Mouse (Mus musculus) heart, embryonic 16.5 days (tissue): Measurements from ENCODE around the gene Ubap1. TPM values are rescaled to one million over a fixed set of nuclear protein-coding genes. Genes with fewer than 3 reads are reported as not detected.

ENCODE experiments used
- ATAC-seq: fragments of 200-750 bp; cut with Nextera tagmentation; replicated peaks from 2 replicates; pipeline ENCODE4 v1.8.0; 2017; ENCODE audit warnings: moderate number of reproducible peaks; ENCODE audit not compliant: insufficient read depth, low FRiP score; ENCODE audit errors: extremely low read depth
- H3K27ac ChIP-seq: fragments of 300-500 bp; sonication (generic); 2 replicates; pipeline ENCODE4 v1.5.1; 2014; ENCODE audit warnings: mild to moderate bottlenecking, low read length, control low read depth, moderate library complexity
- H3K27me3 ChIP-seq: fragments of 300-500 bp; sonication (generic); 2 replicates; pipeline ENCODE4 v1.6.1; 2014; ENCODE audit warnings: low read length, mixed read lengths; ENCODE audit not compliant: control insufficient read depth, insufficient read depth
- H3K36me3 ChIP-seq: fragments of 300-500 bp; sonication (generic); 2 replicates; pipeline ENCODE4 v1.6.1; 2014; ENCODE audit not compliant: control insufficient read depth, insufficient read depth
- H3K4me1 ChIP-seq: fragments of 300-500 bp; sonication (generic); 2 replicates; pipeline ENCODE4 v1.6.1; 2014; ENCODE audit warnings: low read length, mixed read lengths; ENCODE audit not compliant: control insufficient read depth, insufficient read depth
- H3K4me2 ChIP-seq: fragments of 300-500 bp; sonication (generic); 2 replicates; pipeline ENCODE4 v1.6.1; 2014; ENCODE audit warnings: low read depth, mild to moderate bottlenecking, control low read depth, low read length
- H3K4me3 ChIP-seq: fragments of 300-500 bp; sonication (generic); 2 replicates; pipeline ENCODE4 v1.5.1; 2014; ENCODE audit warnings: mild to moderate bottlenecking, control low read depth, low read length
- H3K9ac ChIP-seq: fragments of 300-500 bp; sonication (generic); 2 replicates; pipeline ENCODE4 v1.6.1; 2014; ENCODE audit warnings: low read length, control low read depth
- H3K9me3 ChIP-seq: fragments of 300-500 bp; sonication (generic); replicated peaks from 2 replicates; pipeline ENCODE4 v1.6.1; 2016; ENCODE audit warnings: low read length; ENCODE audit not compliant: control insufficient read depth
- WGBS: fragments of 180-500 bp; shearing (Covaris S2); extraction: QIAGEN DNeasy Blood & Tissue Kit; methylation state at CpG from one replicate; pipeline ENCODE4 v1.1.7; 2014; 5-methylcytosine and 5-hydroxymethylcytosine counted together
- polyA plus RNA-seq: library from polyadenylated mRNA; unstranded; fragments of >200 nt; fragmentation: Nextera tagmentation; extraction: Ambion mirVana; gene quantifications from 2 replicates; pipeline ENCODE4 v1.2.1, GENCODE M21; 2015

Gene Ubap1
- polyA plus RNA-seq = 46.7 and 48.6 TPM in 2 replicates

DNA sequence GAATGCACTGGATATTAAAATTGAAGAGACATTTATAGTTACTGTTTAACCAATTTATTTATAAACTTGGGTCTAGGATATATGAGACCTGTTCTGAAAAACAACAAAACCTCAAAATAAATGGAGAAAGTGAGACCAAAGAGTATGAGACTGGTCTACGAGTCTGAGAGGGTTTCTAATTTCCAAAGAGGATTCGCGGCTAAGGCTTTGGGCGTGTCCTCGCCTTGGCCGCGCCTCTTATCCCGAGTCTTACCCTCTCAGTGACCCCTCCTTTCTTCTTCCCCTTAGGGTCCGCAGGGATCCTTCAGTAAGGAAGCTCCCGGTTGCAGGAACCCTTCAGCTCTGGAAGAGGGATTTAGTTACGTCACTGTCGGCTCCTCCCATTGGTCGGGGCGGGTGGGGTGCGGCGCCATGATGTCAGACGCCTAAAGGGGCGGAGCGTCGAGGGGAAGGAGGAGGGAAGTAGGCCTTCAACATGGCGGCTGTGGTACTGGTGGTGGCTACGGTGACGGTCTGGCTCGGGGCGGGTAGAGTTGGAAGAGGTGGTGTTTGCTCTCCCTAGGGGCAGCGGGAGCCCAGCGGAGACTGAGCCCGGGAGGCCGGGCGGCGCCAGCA is at the start of gene Ubap1:
Gene Ubap1 (plus strand): TSS at position 413 of the 615 bp plus-strand sequence.
- ATAC-seq = peak; percentile 97
- Histone ChIP-seq H3K27me3 (no peaks in the 10 kb centered on the region), H3K9ac (peak within 1 kb of the TSS; percentile 82), H3K27ac (peak within 1 kb of the TSS; percentile 92), H3K9me3 (no peaks in the 10 kb centered on the region), H3K4me1 (peaks cover 10% of the 10 kb centered on the region), H3K36me3 (peaks cover 6% of the 10 kb centered on the region; the same call in 1 of the 2 replicates), H3K4me2 (peak within 1 kb of the TSS; percentile 73), H3K4me3 (peak within 1 kb of the TSS; percentile 75)
- under 1% methylated on average over 31 of the region's 31 CpGs for WGBS

DNA sequence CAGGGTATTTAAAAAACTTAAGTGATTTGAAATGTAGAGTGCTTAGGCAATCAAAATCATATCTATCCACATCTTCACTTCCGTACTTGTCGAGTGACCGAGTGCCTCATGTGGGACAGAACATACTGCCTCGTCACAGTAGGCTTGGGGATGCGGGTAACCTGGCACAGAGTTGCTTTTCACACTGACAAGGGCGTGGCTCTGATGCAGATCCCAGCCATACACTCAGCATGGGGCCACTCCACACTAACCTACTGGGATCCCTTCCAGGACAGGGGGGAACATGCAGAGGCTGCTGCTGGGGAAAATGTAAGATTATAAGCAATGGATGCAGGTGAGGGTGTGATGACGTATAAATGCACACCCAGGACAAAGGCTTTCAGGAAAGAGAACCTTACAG is 45.1 kb upstream of the Ubap1 start:
- Histone ChIP-seq H3K4me1 (peaks cover 2% of the 10 kb centered on the region; the same call in 1 of the 2 replicates), H3K36me3 (peaks cover 39% of the 10 kb centered on the region), H3K27me3 (no peaks in the 10 kb centered on the region), H3K9me3 (no peaks in the 10 kb centered on the region), H3K4me2 (no peak overlapping the region), H3K9ac (no peak overlapping the region), H3K4me3 (no peak overlapping the region), H3K27ac (no peak overlapping the region)
- WGBS = 91% methylated on average over 7 of the region's 7 CpGs
- ATAC-seq = no peak

DNA sequence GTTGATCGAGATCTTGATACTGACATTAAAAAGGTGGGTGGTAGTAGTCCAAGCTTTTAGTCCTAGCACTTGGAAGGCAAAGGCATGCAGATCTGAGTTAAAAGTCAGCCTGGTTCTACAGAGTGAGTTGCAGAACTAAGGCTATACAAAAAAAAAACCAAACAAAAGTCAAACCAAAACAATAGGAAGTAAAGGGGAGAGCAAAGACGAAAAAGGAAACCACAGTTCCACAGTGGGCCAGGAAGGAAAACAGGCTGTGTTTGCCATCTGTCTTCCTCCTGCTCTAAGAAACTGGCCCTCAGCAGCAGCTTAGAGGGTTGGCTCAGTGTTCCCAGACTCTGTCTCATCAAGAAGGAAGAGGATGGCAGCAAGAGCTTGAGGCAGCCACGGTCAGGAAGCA is 44.5 kb upstream of the Ubap1 start:
- no peak for ATAC-seq
- Histone ChIP-seq H3K4me1 (peaks cover 2% of the 10 kb centered on the region; the same call in 1 of the 2 replicates), H3K27me3 (no peaks in the 10 kb centered on the region), H3K4me3 (no peak overlapping the region), H3K9me3 (no peaks in the 10 kb centered on the region), H3K4me2 (no peak overlapping the region), H3K27ac (no peak overlapping the region), H3K9ac (no peak overlapping the region), H3K36me3 (peaks cover 40% of the 10 kb centered on the region)
- WGBS = 46% methylated on average over 3 of the region's 3 CpGs

DNA sequence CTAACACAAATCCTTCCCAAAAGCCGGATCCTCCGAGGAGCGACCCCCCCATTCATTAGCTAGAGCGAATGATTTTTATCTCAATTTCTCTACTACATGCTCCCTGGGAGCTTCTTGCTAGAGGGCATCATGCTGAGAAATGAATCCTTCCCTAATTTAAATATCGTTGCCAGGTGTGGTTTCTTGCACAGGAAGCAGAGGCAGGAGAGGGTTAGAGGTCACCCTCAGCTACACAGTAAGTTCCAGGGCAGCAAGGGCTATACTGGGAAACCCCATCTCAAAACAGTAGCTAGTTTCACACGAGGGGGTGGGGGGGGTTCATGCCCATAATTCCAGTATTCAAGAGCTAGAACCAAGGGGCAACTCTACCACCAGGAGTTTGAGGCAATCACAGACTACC is 41.4 kb upstream of the Ubap1 start:
- Histone ChIP-seq H3K9ac (no peak overlapping the region), H3K4me3 (no peak overlapping the region), H3K9me3 (no peaks in the 10 kb centered on the region), H3K27ac (no peak overlapping the region), H3K36me3 (peaks cover 32% of the 10 kb centered on the region), H3K4me2 (no peak overlapping the region), H3K4me1 (peaks cover 7% of the 10 kb centered on the region), H3K27me3 (no peaks in the 10 kb centered on the region)
- no peak for ATAC-seq
- WGBS = 86% methylated on average over 6 of the region's 6 CpGs

DNA sequence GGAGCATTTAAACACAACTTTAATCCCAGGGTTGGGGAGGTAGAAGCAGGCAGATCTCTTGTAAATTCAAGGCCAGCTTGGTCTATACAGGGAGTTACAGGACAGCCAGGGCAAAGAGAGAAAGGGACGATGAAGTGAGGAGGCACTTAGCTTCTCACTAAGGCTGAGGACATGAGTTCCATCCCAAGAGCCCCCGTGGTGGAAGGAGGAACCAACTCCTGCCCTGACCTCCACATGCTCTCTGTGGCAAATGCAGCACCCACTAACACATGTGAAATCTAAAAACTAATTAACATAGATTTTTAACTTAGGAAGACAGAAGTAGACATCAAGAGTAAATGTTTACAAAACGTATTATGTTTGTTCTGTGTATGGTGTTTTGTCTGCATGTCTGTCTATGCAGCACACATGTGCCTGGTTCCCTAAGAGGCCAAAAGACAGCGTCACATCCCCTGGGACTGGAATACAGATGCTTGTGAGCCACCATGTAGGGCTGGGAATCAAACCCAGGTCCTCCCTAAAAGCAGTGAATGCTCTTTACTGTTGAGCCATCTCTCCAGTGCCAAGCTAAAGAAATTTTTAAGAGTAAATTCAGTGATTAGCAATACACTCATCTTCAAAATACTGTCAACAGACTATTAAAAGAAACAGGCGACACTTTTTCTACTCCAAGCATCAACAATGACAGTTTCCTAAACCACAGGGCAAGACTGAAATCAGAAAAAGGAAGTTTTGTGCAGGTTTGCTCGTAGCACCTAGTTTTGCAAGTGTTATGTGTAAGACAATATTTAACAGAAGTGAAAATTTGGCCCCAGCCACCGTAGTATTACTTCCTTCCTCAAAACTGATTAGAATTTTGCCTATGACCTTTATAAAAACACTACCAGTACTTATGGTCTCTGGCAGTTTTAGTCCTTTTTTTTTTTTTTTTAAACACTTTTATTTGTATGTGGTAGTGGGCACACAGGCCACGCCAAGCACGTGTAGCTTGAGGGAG is 37.9 kb upstream of the Ubap1 start:
- WGBS = 87% methylated on average over 9 of the region's 9 CpGs
- H3K4me3 ChIP-seq = no peak overlapping the region
- peaks cover 28% of the 10 kb centered on the region for H3K36me3 ChIP-seq
- ATAC-seq = no peak
- no peaks in the 10 kb centered on the region for H3K27me3 ChIP-seq
- H3K4me1 ChIP-seq = peaks cover 22% of the 10 kb centered on the region
- no peak overlapping the region for H3K27ac ChIP-seq
- H3K4me2 ChIP-seq = no peak overlapping the region
- H3K9ac ChIP-seq = no peak overlapping the region
- no peaks in the 10 kb centered on the region for H3K9me3 ChIP-seq

DNA sequence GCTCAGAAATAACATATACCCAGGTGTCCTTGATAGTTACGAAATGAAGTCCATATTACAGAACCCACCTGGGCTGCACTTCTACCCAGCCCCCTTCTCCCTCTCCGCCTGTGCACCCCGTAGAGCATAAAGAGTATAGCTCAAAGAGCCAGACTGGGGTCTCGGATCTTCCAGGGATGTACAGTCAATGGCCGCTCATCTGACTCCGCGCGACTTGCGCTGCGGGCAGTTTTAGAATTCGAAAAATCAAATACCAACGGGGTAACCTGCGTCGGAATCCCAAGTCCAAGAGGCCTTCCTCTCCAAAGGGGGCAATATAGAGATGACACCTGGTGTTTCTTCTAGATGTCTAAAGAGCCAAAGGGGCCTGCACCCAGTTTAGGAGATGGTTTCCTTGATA is 35.1 kb upstream of the Ubap1 start:
- WGBS = 11% methylated on average over 14 of the region's 14 CpGs
- Histone ChIP-seq H3K9me3 (no peaks in the 10 kb centered on the region), H3K36me3 (peaks cover 28% of the 10 kb centered on the region), H3K4me1 (peaks cover 20% of the 10 kb centered on the region), H3K9ac (peak overlapping the region; percentile 89), H3K4me2 (peak overlapping the region; percentile 79), H3K27ac (peak overlapping the region; percentile 96), H3K4me3 (peak overlapping the region; percentile 89), H3K27me3 (no peaks in the 10 kb centered on the region)
- ATAC-seq = no peak

DNA sequence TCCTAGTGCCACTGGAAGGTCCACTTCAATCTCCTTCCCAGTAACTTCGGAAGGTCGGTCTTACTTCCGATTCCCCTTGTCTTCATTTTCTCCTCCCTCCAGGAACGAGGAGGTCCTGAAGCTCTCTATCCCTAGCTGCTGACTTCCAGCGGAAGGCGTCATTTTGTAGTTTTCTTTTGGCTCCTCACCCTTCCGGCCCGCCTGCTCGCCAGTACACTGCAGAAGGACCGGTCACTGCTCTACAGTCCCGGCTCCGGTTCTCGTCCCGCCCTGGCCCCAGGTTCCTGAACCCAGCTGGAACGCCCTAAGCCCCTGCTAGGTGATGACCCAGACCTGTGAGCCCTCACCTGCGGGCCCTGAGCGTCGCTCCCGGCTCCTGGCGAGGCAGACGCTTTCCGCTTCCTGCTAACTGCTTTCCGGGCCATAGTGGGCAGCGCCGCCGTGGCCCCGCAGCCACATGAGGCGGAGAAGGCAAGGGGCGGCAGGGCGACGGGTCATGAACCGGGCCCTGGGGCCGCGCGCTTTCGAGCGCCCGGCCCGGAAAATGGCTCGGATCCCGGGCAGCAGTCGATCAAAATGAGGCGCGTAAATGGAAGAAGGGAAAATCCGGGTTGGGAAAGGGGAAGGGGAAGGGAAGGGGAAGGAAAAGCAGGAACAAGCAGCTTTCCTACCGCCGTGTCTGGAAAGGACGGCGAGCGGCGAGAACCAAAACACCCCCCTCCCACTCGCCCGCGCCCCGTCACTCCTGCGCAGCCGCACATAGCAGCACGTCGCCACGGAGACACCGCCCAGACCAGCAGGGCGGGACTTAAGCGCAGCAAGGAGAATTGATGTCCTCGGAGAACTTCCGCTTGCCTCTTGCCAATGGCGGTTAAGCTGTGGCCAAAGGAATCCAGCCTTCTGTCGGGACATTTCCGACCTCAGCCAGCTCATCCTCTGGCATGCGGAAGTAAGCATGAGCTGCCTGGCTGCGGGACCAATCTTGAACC is 34.4 kb upstream of the Ubap1 start, which contains the start of gene Dcaf12:
Gene Dcaf12 (minus strand): TSS at position 749 of the 989 bp plus-strand sequence.
- Histone ChIP-seq H3K9ac (peak within 1 kb of the TSS; percentile 89), H3K27me3 (no peaks in the 10 kb centered on the region), H3K4me1 (peaks cover 20% of the 10 kb centered on the region), H3K4me2 (peak within 1 kb of the TSS; percentile 79), H3K36me3 (peaks cover 23% of the 10 kb centered on the region), H3K4me3 (peak within 1 kb of the TSS; percentile 89), H3K27ac (peak within 1 kb of the TSS; percentile 96), H3K9me3 (no peaks in the 10 kb centered on the region)
- peak; percentile 97 for ATAC-seq
- WGBS = under 1% methylated on average over 70 of the region's 70 CpGs

DNA sequence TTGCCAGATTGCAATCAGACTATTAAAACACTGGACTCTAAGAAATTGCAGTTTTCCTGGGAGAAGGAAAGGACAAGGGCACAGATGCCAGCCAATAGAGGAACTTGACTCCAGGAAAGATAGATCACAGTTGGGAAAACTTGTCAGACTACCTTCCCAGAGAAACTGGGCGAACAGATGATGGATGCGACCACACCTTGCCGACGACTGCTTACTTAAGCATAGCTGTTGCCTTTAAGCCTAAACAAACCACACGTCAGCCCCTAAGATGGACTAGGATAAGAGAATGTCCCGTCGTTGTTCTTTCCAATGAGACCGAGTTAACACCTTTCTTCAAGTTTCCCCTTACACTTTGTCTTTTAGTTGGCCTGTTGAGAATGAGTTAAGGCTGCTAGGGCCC is 33.6 kb upstream of the Ubap1 start:
- 45% methylated on average over 8 of the region's 8 CpGs for WGBS
- Histone ChIP-seq H3K4me3 (peak overlapping the region; percentile 89), H3K27me3 (no peaks in the 10 kb centered on the region), H3K4me2 (peak overlapping the region; percentile 79), H3K27ac (peak overlapping the region; percentile 96), H3K9me3 (no peaks in the 10 kb centered on the region), H3K9ac (peak overlapping the region; percentile 65), H3K4me1 (peaks cover 20% of the 10 kb centered on the region), H3K36me3 (peaks cover 16% of the 10 kb centered on the region)
- ATAC-seq = no peak
